In genomic region chr4:117676903-117677302, GRCm38 (mm10) we compare ENCODE assay signal across 8 mouse cellular contexts. TPM values are rescaled to one million over a fixed set of nuclear protein-coding genes. Genes with fewer than 3 reads are reported as not detected.
DNase-seq lines count a peak whose midpoint lies in the region; ATAC-seq lines count a peak whose summit lies in the region.

No protein-coding gene starts in this region.

- peak; percentile 50 for DNase-seq in kidney, adult 11 months
- peak; percentile 93 to 96 for DNase-seq in cerebellum, postnatal 10 days
- peak; percentile 65 to 79 for DNase-seq in frontal cortex, postnatal 14 days (ENCODE audit: low spot score in 2 of 2)
- peak; percentile 79 for DNase-seq in kidney, adult 18-20 months
- peak; percentile 87 for DNase-seq in left cerebral cortex, postnatal 4 days
- DNase-seq in spleen, postnatal 10 days (ENCODE audit: low spot score in 2 of 2): peak; percentile 67 to 84

- peaks cover 78% of the 10 kb centered on the region for H3K36me3 ChIP-seq in kidney, embryonic 15.5 days
- H3K36me3 ChIP-seq in midbrain, embryonic 16.5 days (ENCODE audit: control insufficient read depth, insufficient read depth, low read length): peaks cover 19% of the 10 kb centered on the region

- no peak for ATAC-seq in kidney, embryonic 15.5 days (replicated peaks; ENCODE audit: low FRiP score)
- ATAC-seq in midbrain, embryonic 16.5 days: peak; percentile 46

- H3K9me3 ChIP-seq in kidney, embryonic 15.5 days (replicated peaks): no peaks in the 10 kb centered on the region
- no peaks in the 10 kb centered on the region for H3K9me3 ChIP-seq in midbrain, embryonic 16.5 days (replicated peaks; ENCODE audit: control insufficient read depth, low read length, poor library complexity, severe bottlenecking)

- peaks cover 11% of the 10 kb centered on the region for H3K4me1 ChIP-seq in kidney, embryonic 15.5 days
- peaks cover 9% of the 10 kb centered on the region for H3K4me1 ChIP-seq in midbrain, embryonic 16.5 days (ENCODE audit: control insufficient read depth, insufficient read depth, low read length)

- H3K27ac ChIP-seq in kidney, embryonic 15.5 days: no peak overlapping the region
- no peak overlapping the region for H3K27ac ChIP-seq in midbrain, embryonic 16.5 days (ENCODE audit: low read length)

- 21% methylated on average over 3 of the region's 3 CpGs for WGBS in kidney, embryonic 15.5 days
- WGBS in midbrain, embryonic 16.5 days: 10% methylated on average over 3 of the region's 3 CpGs

- intact Hi-C loops in left cerebral cortex, postnatal 4 days (cut with DNase I): loop anchor here (10.0 kb wide), 2 partner anchors 182 to 402 kb away; partner anchors contain the start of gene Rnf220

- no peak overlapping the region for H3K9ac ChIP-seq in kidney, embryonic 15.5 days
- no peak overlapping the region for H3K9ac ChIP-seq in midbrain, embryonic 16.5 days (ENCODE audit: low read depth, low read length)

- H3K4me3 ChIP-seq in kidney, embryonic 15.5 days (replicated peaks): no peak overlapping the region
- no peak overlapping the region for H3K4me3 ChIP-seq in midbrain, embryonic 16.5 days (ENCODE audit: low read depth, low read length)

- no peaks in the 10 kb centered on the region for H3K27me3 ChIP-seq in kidney, embryonic 15.5 days
- H3K27me3 ChIP-seq in midbrain, embryonic 16.5 days (ENCODE audit: control insufficient read depth, insufficient read depth, low read depth, low read length): no peaks in the 10 kb centered on the region

- H3K4me2 ChIP-seq in kidney, embryonic 15.5 days: no peak overlapping the region
- no peak overlapping the region for H3K4me2 ChIP-seq in midbrain, embryonic 16.5 days (ENCODE audit: low read length)

RNA-seq across cellular contexts. Expression of gene Dmap1, which starts 5.2 kb away (rescaled TPM):
- polyA plus RNA-seq in kidney, embryonic 15.5 days (2015; fragmentation: Nextera tagmentation; extraction: Ambion mirVana): 55.4 and 64.1 TPM in 2 replicates
- 10 to 100 TPM; 46.1 to 47.6 TPM for total RNA-seq in left cerebral cortex, postnatal 4 days (2021)
- polyA plus RNA-seq in midbrain, embryonic 16.5 days (2015; fragmentation: Nextera tagmentation; extraction: Ambion mirVana): 81.9 and 83.3 TPM in 2 replicates

RNA-seq across cellular contexts. Expression of gene Gm12845, which starts 47.3 kb away (rescaled TPM):
- not detected in 2 replicates for polyA plus RNA-seq in kidney, embryonic 15.5 days (2015; fragmentation: Nextera tagmentation; extraction: Ambion mirVana)
- not detected for total RNA-seq in left cerebral cortex, postnatal 4 days (2021)
- polyA plus RNA-seq in midbrain, embryonic 16.5 days (2015; fragmentation: Nextera tagmentation; extraction: Ambion mirVana): not detected in 2 replicates
